Comparison of ENCODE assay signal across 8 mouse cellular contexts in genomic region chr9:57836581-57837170, GRCm38 (mm10). TPM values are rescaled to one million over a fixed set of nuclear protein-coding genes. Genes with fewer than 3 reads are reported as not detected.
DNase-seq lines count a peak whose midpoint lies in the region; ATAC-seq and TF ChIP-seq lines count a peak whose summit lies in the region.

TSS of gene Arid3b (minus strand) at chr9:57836793.

- H3K4me3 ChIP-seq in embryonic facial prominence, embryonic 14.5 days (ENCODE audit: low read depth, low read length), result peak within 1 kb of the TSS; percentile 80
- H3K4me3 ChIP-seq in limb, embryonic 14.5 days (replicated peaks; ENCODE audit: low read length), result peak within 1 kb of the TSS; percentile 81
- peak within 1 kb of the TSS; percentile 74 for H3K4me3 ChIP-seq in midbrain, postnatal 0 days (ENCODE audit: low read depth, low read length)

- no peak for TF ChIP-seq POLR2A in limb, embryonic 14.5 days (IDR thresholded peaks at IDR 0.05; ENCODE audit: borderline replicate concordance, extremely low read depth, insufficient read depth, insufficient read length)

- peak within 1 kb of the TSS; percentile 87 for H3K4me2 ChIP-seq in embryonic facial prominence, embryonic 14.5 days (ENCODE audit: low read depth, low read length)
- H3K4me2 ChIP-seq in limb, embryonic 14.5 days (replicated peaks; ENCODE audit: low read depth, low read length, severe bottlenecking), result peak within 1 kb of the TSS; percentile 93
- peak within 1 kb of the TSS; percentile 75 for H3K4me2 ChIP-seq in midbrain, postnatal 0 days (ENCODE audit: low read depth, low read length, poor library complexity, severe bottlenecking)

- 0 out of 2 replicates have a peak, but pooled peaks cover 4% of the 10 kb centered on the region for H3K27me3 ChIP-seq in embryonic facial prominence, embryonic 14.5 days (replicated peaks; ENCODE audit: control insufficient read depth, insufficient read depth, low read length)
- no peaks in the 10 kb centered on the region for H3K27me3 ChIP-seq in limb, embryonic 14.5 days (ENCODE audit: control insufficient read depth, insufficient read depth, low read length)
- no peaks in the 10 kb centered on the region for H3K27me3 ChIP-seq in midbrain, postnatal 0 days (ENCODE audit: insufficient read depth, low read length)

- H3K4me1 ChIP-seq in embryonic facial prominence, embryonic 14.5 days (ENCODE audit: control insufficient read depth, insufficient read depth, low read length), result peaks cover 11% of the 10 kb centered on the region
- H3K4me1 ChIP-seq in limb, embryonic 14.5 days (ENCODE audit: control insufficient read depth, insufficient read depth, low read length), result peaks cover 18% of the 10 kb centered on the region
- peaks cover 4% of the 10 kb centered on the region; the same call in 1 of the 2 replicates for H3K4me1 ChIP-seq in midbrain, postnatal 0 days (ENCODE audit: insufficient read depth, low read length)

- H3K36me3 ChIP-seq in embryonic facial prominence, embryonic 14.5 days (ENCODE audit: control insufficient read depth, insufficient read depth, low read length), result no peaks in the 10 kb centered on the region
- peaks cover 3% of the 10 kb centered on the region; the same call in 1 of the 2 replicates for H3K36me3 ChIP-seq in limb, embryonic 14.5 days (ENCODE audit: control insufficient read depth, insufficient read depth, low read length)
- H3K36me3 ChIP-seq in midbrain, postnatal 0 days (ENCODE audit: insufficient read depth, low read length), result 0 out of 2 replicates have a peak, but pooled peaks cover 4% of the 10 kb centered on the region

- H3K27ac ChIP-seq in embryonic facial prominence, embryonic 14.5 days (replicated peaks; ENCODE audit: low read depth, low read length), result no peak within 1 kb of the TSS; the same call in 1 of the 2 replicates
- H3K27ac ChIP-seq in limb, embryonic 14.5 days (replicated peaks; ENCODE audit: low read depth, low read length), result no peak within 1 kb of the TSS
- peak within 1 kb of the TSS; percentile 8; the same call in 1 of the 2 replicates for H3K27ac ChIP-seq in midbrain, postnatal 0 days (ENCODE audit: low read depth, low read length)

- H3K9ac ChIP-seq in embryonic facial prominence, embryonic 14.5 days (ENCODE audit: low read depth, low read length), result peak within 1 kb of the TSS; percentile 70
- H3K9ac ChIP-seq in limb, embryonic 14.5 days (ENCODE audit: low read depth, low read length, severe bottlenecking), result peak within 1 kb of the TSS; percentile 65
- peak within 1 kb of the TSS; percentile 64 for H3K9ac ChIP-seq in midbrain, postnatal 0 days (replicated peaks; ENCODE audit: low read length, poor library complexity, severe bottlenecking)

- TF ChIP-seq CTCF in midbrain, postnatal 0 days (IDR thresholded peaks at IDR 0.05), result no peak

- under 1% methylated on average over 40 of the region's 45 CpGs for WGBS in embryonic facial prominence, embryonic 14.5 days
- WGBS in limb, embryonic 14.5 days, result under 1% methylated on average over 40 of the region's 45 CpGs
- under 1% methylated on average over 41 of the region's 45 CpGs for WGBS in midbrain, postnatal 0 days

- no peaks in the 10 kb centered on the region for H3K9me3 ChIP-seq in embryonic facial prominence, embryonic 14.5 days (ENCODE audit: control insufficient read depth, low read length)
- no peaks in the 10 kb centered on the region for H3K9me3 ChIP-seq in limb, embryonic 14.5 days (ENCODE audit: control insufficient read depth, low read length)
- H3K9me3 ChIP-seq in midbrain, postnatal 0 days (ENCODE audit: low read length), result no peaks in the 10 kb centered on the region

- peak; percentile 100 for ATAC-seq in embryonic facial prominence, embryonic 14.5 days (ENCODE audit: low read depth)
- peak; percentile 100 for ATAC-seq in limb, embryonic 14.5 days (ENCODE audit: low FRiP score, low read depth)
- ATAC-seq in midbrain, postnatal 0 days (ENCODE audit: low FRiP score), result peak; percentile 100

- peak; percentile 95 for DNase-seq in 3T3-L1 (ENCODE audit: low read depth, low spot score)
- DNase-seq in adrenal gland, postnatal 4 days (ENCODE audit: low spot score in 2 of 2), result peak; percentile 63 to 87
- peak; percentile 99 for DNase-seq in embryonic facial prominence, embryonic 14.5 days (ENCODE audit: low spot score)
- DNase-seq in heart, adult 8-10 months (ENCODE audit: low spot score), result peak; percentile 89
- DNase-seq in kidney, adult 9 months, result peak; percentile 95
- peak; percentile 97 for DNase-seq in limb, embryonic 14.5 days (ENCODE audit: low spot score)
- peak; percentile 99 for DNase-seq in midbrain, postnatal 0 days (ENCODE audit: low spot score)
- DNase-seq in spleen, postnatal 14 days (ENCODE audit: low spot score in 2 of 2), result peak; percentile 75 to 78

RNA-seq across cellular contexts. Expression of gene Arid3b, which starts in this region (rescaled TPM):
- total RNA-seq in adrenal gland, postnatal 4 days (2021), result 1 to 10 TPM; 4.1 to 6.3 TPM
- 3.8 and 4.1 TPM in 2 replicates for polyA plus RNA-seq in embryonic facial prominence, embryonic 14.5 days (2014; fragmentation: Nextera tagmentation; extraction: Ambion mirVana)
- total RNA-seq in heart, adult 8-10 months (2022), result 1 to 10 TPM; 2.9 to 5.4 (median 3.4) TPM
- polyA plus RNA-seq in limb, embryonic 14.5 days (2012; rRNA removed), result 6.6 and 8.9 TPM in 2 replicates
- 2.9 and 6.3 TPM in 2 replicates for polyA plus RNA-seq in limb, embryonic 14.5 days (2014; fragmentation: Nextera tagmentation; extraction: Ambion mirVana)
- total RNA-seq in midbrain, postnatal 0 days (2014; rRNA removed), result 4.9 and 5.3 TPM in 2 replicates
- 3.7 and 4.6 TPM in 2 replicates for polyA plus RNA-seq in midbrain, postnatal 0 days (2015; fragmentation: Nextera tagmentation; extraction: Ambion mirVana)
